Mouse (Mus musculus): ENCODE data around the gene Gm527. TPM values are rescaled to one million over a fixed set of nuclear protein-coding genes. Genes with fewer than 3 reads are reported as not detected.

Gm527 gene
- polyA plus RNA-seq, 1 experiment: 1.5 TPM

GRCm38 (mm10) chr12:64966101-64966631, 48.5 kb downstream of the Gm527 start:
- TF ChIP-seq MAX (IDR thresholded peaks at IDR 0.05) (no peak), MYOG (IDR thresholded peaks at IDR 0.05; ENCODE audit: control insufficient read depth, extremely low read depth, insufficient read length) (no peak), USF1 (IDR thresholded peaks at IDR 0.05; ENCODE audit: low read depth) (no peak), CEBPB (IDR thresholded peaks at IDR 0.05; ENCODE audit: low read depth) (no peak), FOSL1 (IDR thresholded peaks at IDR 0.05; ENCODE audit: insufficient read depth, low read length, poor library complexity, severe bottlenecking) (no peak), CTCF (IDR thresholded peaks at IDR 0.05; ENCODE audit: control insufficient read depth, insufficient read depth, insufficient read length) (no peak), MYOD1 (IDR thresholded peaks at IDR 0.05; ENCODE audit: control insufficient read depth, insufficient read length, low read depth) (no peak)

GRCm38 (mm10) chr12:64966652-64967435, 49.1 kb downstream of the Gm527 start:
- Histone ChIP-seq H3K4me3 (ENCODE audit: insufficient read depth, poor library complexity, severe bottlenecking) (peak overlapping the region; percentile 88), H3K79me2 (ENCODE audit: control insufficient read depth, insufficient read depth) (peaks cover 88% of the 10 kb centered on the region), H3ac (ENCODE audit: control insufficient read depth, insufficient read length, low read depth) (peak overlapping the region; percentile 97), H3K27me3 (ENCODE audit: control insufficient read depth, insufficient read depth, insufficient read length) (no peaks in the 10 kb centered on the region), H3K36me3 (ENCODE audit: control insufficient read depth, insufficient read depth) (peaks cover 15% of the 10 kb centered on the region), H3K79me3 (ENCODE audit: low read depth) (peaks cover 81% of the 10 kb centered on the region)
- TF ChIP-seq CEBPB (IDR thresholded peaks at IDR 0.05; ENCODE audit: low read depth) (no peak), MYOG (IDR thresholded peaks at IDR 0.05; ENCODE audit: control insufficient read depth, extremely low read depth, insufficient read length) (no peak), FOSL1 (IDR thresholded peaks at IDR 0.05; ENCODE audit: insufficient read depth, low read length, poor library complexity, severe bottlenecking) (no peak), MAX (IDR thresholded peaks at IDR 0.05) (no peak), MYOD1 (IDR thresholded peaks at IDR 0.05; ENCODE audit: control insufficient read depth, insufficient read length, low read depth) (no peak), CTCF (IDR thresholded peaks at IDR 0.05; ENCODE audit: control insufficient read depth, insufficient read depth, insufficient read length) (no peak), USF1 (IDR thresholded peaks at IDR 0.05; ENCODE audit: low read depth) (no peak)

More at GRCm38 (mm10) chr12:64966101-64966631, 48.5 kb downstream of the Gm527 start:
- Histone ChIP-seq H3K27me3 (ENCODE audit: control insufficient read depth, insufficient read depth, insufficient read length) (no peaks in the 10 kb centered on the region), H3K79me2 (ENCODE audit: control insufficient read depth, insufficient read depth) (peaks cover 82% of the 10 kb centered on the region), H3ac (ENCODE audit: control insufficient read depth, insufficient read length, low read depth) (peak overlapping the region; percentile 97), H3K36me3 (ENCODE audit: control insufficient read depth, insufficient read depth) (peaks cover 10% of the 10 kb centered on the region), H3K4me3 (ENCODE audit: insufficient read depth, poor library complexity, severe bottlenecking) (peak overlapping the region; percentile 88), H3K79me3 (ENCODE audit: low read depth) (peaks cover 74% of the 10 kb centered on the region)

- no peaks in the 10 kb centered on the region for H3K27me3 ChIP-seq (ENCODE audit: control insufficient read depth, insufficient read depth, insufficient read length)
- TF ChIP-seq CTCF (IDR thresholded peaks at IDR 0.05; ENCODE audit: control insufficient read depth, insufficient read depth, insufficient read length) (no peak), MAX (IDR thresholded peaks at IDR 0.05) (no peak), MYOG (IDR thresholded peaks at IDR 0.05; ENCODE audit: control insufficient read depth, extremely low read depth, insufficient read length) (no peak), CEBPB (IDR thresholded peaks at IDR 0.05; ENCODE audit: low read depth) (no peak), USF1 (IDR thresholded peaks at IDR 0.05; ENCODE audit: low read depth) (no peak), MYOD1 (IDR thresholded peaks at IDR 0.05; ENCODE audit: control insufficient read depth, insufficient read length, low read depth) (no peak), FOSL1 (IDR thresholded peaks at IDR 0.05; ENCODE audit: insufficient read depth, low read length, poor library complexity, severe bottlenecking) (no peak)
- H3K4me3 ChIP-seq (ENCODE audit: insufficient read depth, poor library complexity, severe bottlenecking): peak overlapping the region; percentile 88
- H3K79me3 ChIP-seq (ENCODE audit: low read depth): peaks cover 83% of the 10 kb centered on the region
- H3K79me2 ChIP-seq (ENCODE audit: control insufficient read depth, insufficient read depth): peaks cover 95% of the 10 kb centered on the region
- peak overlapping the region; percentile 43 for H3ac ChIP-seq (ENCODE audit: control insufficient read depth, insufficient read length, low read depth)
- H3K36me3 ChIP-seq (ENCODE audit: control insufficient read depth, insufficient read depth): peaks cover 19% of the 10 kb centered on the region
Measured at GRCm38 (mm10) chr12:64967470-64967869, 49.8 kb downstream of the Gm527 start.

GRCm38 (mm10) chr12:64968067-64968466, 50.4 kb downstream of the Gm527 start:
- Histone ChIP-seq H3K36me3 (ENCODE audit: control insufficient read depth, insufficient read depth) (peaks cover 19% of the 10 kb centered on the region), H3ac (ENCODE audit: control insufficient read depth, insufficient read length, low read depth) (peak overlapping the region; percentile 54), H3K27me3 (ENCODE audit: control insufficient read depth, insufficient read depth, insufficient read length) (no peaks in the 10 kb centered on the region), H3K79me2 (ENCODE audit: control insufficient read depth, insufficient read depth) (peaks cover 98% of the 10 kb centered on the region), H3K79me3 (ENCODE audit: low read depth) (peaks cover 85% of the 10 kb centered on the region), H3K4me3 (ENCODE audit: insufficient read depth, poor library complexity, severe bottlenecking) (peak overlapping the region; percentile 88)
- TF ChIP-seq USF1 (IDR thresholded peaks at IDR 0.05; ENCODE audit: low read depth): no peak
- TF ChIP-seq CEBPB (IDR thresholded peaks at IDR 0.05; ENCODE audit: low read depth): no peak
- TF ChIP-seq FOSL1 (IDR thresholded peaks at IDR 0.05; ENCODE audit: insufficient read depth, low read length, poor library complexity, severe bottlenecking): no peak
- no peak for TF ChIP-seq CTCF (IDR thresholded peaks at IDR 0.05; ENCODE audit: control insufficient read depth, insufficient read depth, insufficient read length)
- TF ChIP-seq MYOD1 (IDR thresholded peaks at IDR 0.05; ENCODE audit: control insufficient read depth, insufficient read length, low read depth): no peak
- TF ChIP-seq MYOG (IDR thresholded peaks at IDR 0.05; ENCODE audit: control insufficient read depth, extremely low read depth, insufficient read length): no peak

DNA sequence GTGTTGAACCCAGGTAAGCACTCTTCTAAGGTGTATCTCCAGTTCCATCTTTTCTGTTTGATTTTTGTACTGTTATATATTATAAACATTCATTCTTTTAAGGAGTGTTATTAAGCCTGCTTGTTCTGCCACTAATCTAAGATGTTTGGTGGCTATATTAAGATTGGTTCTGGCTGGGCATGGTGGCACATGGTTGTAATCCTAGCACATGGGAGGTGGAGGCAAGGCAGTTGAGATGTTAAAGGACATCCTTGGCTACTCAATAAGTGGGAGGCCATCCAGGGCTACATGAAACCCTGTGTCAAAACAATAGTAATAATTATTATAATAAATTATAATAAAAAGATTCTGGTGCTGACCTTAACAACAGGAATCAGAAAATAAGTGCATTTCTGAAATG, 53.7 kb downstream of the Gm527 start:
- Histone ChIP-seq H3K27me3 (ENCODE audit: control insufficient read depth, insufficient read depth, insufficient read length) (no peaks in the 10 kb centered on the region), H3ac (ENCODE audit: control insufficient read depth, insufficient read length, low read depth) (no peak overlapping the region), H3K79me2 (ENCODE audit: control insufficient read depth, insufficient read depth) (peaks cover 97% of the 10 kb centered on the region), H3K36me3 (ENCODE audit: control insufficient read depth, insufficient read depth) (peaks cover 19% of the 10 kb centered on the region), H3K79me3 (ENCODE audit: low read depth) (peaks cover 82% of the 10 kb centered on the region), H3K4me3 (ENCODE audit: insufficient read depth, poor library complexity, severe bottlenecking) (no peak overlapping the region)
- TF ChIP-seq USF1 (IDR thresholded peaks at IDR 0.05; ENCODE audit: low read depth) (no peak), MYOG (IDR thresholded peaks at IDR 0.05; ENCODE audit: control insufficient read depth, extremely low read depth, insufficient read length) (no peak), CTCF (IDR thresholded peaks at IDR 0.05; ENCODE audit: control insufficient read depth, insufficient read depth, insufficient read length) (no peak), MAX (IDR thresholded peaks at IDR 0.05) (no peak), MYOD1 (IDR thresholded peaks at IDR 0.05; ENCODE audit: control insufficient read depth, insufficient read length, low read depth) (no peak), CEBPB (IDR thresholded peaks at IDR 0.05; ENCODE audit: low read depth) (no peak), FOSL1 (IDR thresholded peaks at IDR 0.05; ENCODE audit: insufficient read depth, low read length, poor library complexity, severe bottlenecking) (no peak)
